Mouse (Mus musculus): ENCODE measurements at regions not wholly inside any gene's neighbourhood (a gene's known extent, or its start where the extent isn't known, plus 50 kb on each side); places are given as distances from the start of the nearest gene placed in this dataset.
A peak's percentile ranks its signal among the peaks of the same experiment; 100 is the strongest.

- no peak for DNase-seq (ENCODE audit: low spot score in 2 of 2)
These were observed 60.0 kb downstream of the Syf2 start for GRCm38 (mm10) chr4:134990651-134991050.

DNA sequence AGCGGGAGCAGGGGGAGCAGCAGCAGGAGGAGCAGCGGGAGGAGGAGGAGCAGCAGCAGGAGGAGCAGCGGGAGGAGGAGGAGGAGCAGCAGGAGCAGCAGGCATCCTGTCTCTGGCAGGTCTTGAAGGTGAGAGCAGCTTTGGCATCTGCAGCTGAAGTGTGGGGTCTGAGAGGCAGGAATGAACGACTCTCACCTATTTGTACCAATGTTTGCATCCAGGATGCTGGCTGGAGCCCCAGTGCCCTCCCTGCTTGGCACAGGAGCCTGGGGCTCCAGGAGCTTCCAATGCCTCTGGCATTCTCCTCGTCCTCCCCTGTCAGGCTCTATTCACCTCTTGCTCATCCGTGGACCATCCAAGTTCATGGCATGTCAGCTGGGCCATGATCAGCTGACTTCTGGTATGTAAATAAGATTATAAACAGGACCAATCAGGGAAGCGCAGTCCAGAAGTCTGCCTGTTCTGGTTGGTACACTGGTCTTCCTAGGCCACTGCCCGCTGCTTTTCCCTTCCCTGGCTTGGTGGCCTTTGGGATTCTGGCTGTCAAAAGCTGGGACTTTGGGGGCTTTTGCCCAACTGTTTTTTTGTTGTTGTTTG lies 62.9 kb downstream of the Syf2 start:
- DNase-seq (ENCODE audit: low spot score in 2 of 2): no peak

GRCm38 (mm10) chr4:134994205-134994604 lies 63.5 kb downstream of the Syf2 start:
- no peak for DNase-seq (ENCODE audit: low spot score in 2 of 2)

DNA sequence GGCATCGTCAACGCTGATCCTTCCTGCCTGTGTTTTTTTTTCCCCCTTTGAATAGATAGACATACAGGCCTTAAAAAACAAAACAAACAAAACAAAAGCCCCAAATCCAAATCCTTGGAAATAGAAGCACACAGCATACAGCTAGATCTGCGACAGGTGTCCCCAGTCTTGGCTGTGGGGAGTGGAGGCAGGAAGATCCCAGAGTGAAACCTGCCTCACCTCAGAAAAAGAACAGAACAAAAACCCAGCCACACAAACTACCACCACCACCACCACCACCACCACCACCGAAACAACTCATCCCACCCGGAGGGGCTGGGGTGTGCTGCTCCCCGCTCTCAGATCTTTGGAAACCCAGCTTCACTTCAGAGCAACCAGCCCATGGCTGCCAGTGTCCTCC lies 64.0 kb downstream of the Syf2 start:
- DNase-seq (ENCODE audit: low spot score in 2 of 2): no peak

- DNase-seq (ENCODE audit: low spot score in 2 of 2): no peak
These were observed 64.4 kb downstream of the Syf2 start for GRCm38 (mm10) chr4:134995052-134995451.

DNA sequence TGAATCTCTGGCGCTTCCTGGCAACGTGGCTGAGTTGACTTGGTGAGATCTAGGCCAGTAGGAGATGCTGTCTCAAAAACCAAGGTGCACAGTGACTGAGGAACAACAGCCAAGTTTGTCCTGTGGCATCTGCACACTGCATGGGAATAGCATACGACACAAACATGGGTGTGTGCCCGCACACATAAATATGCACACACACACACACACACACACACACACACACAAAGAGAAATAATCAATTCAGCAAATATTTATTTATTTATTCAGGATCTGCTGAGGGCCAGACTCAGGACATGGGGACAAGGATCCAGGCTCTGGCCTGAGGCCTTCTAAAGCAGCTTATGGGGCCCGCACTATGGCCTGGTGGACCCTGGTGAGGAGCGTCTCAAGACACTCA lies 65.4 kb downstream of the Syf2 start:
- DNase-seq (ENCODE audit: low spot score in 2 of 2): no peak

- DNase-seq (ENCODE audit: low spot score in 2 of 2): peak; percentile 23 to 25
These were observed 67.0 kb downstream of the Syf2 start for GRCm38 (mm10) chr4:134997461-134998434.

DNA sequence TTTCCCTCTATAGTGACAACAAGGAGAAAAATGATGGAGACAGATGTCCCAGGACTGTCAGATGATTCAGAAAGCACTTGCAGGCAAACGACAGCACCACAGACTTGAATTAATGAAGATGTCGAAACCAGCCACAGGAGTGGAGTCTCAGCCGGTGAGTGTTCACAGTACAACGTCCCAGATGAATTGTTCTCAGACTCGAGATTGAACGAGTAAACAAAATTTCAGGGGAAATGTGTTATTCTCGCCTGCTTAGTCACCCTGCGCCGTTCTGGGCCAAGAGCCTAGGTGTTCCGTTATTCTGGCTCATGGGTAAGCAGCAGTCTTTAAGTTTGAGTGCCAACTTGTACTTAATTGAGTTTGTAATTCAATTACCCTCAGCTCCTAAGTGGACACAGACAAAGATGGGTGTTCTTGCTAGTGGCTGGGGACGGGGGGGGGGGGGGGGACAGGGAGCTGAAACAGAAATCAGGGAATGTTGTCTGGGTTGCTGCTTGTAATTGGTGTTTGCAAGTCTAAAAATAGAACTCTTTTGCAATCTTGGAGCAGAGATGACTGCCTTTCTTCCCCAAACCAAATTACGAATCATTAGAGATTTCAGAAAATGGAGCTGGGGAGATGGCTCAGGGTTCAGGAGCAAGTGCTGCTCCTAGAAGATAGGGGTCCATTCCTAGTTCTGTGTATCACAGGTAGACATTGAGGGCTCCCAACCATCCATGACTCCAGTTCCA lies 68.4 kb downstream of the Syf2 start:
- DNase-seq (ENCODE audit: low spot score in 2 of 2): no peak

DNA sequence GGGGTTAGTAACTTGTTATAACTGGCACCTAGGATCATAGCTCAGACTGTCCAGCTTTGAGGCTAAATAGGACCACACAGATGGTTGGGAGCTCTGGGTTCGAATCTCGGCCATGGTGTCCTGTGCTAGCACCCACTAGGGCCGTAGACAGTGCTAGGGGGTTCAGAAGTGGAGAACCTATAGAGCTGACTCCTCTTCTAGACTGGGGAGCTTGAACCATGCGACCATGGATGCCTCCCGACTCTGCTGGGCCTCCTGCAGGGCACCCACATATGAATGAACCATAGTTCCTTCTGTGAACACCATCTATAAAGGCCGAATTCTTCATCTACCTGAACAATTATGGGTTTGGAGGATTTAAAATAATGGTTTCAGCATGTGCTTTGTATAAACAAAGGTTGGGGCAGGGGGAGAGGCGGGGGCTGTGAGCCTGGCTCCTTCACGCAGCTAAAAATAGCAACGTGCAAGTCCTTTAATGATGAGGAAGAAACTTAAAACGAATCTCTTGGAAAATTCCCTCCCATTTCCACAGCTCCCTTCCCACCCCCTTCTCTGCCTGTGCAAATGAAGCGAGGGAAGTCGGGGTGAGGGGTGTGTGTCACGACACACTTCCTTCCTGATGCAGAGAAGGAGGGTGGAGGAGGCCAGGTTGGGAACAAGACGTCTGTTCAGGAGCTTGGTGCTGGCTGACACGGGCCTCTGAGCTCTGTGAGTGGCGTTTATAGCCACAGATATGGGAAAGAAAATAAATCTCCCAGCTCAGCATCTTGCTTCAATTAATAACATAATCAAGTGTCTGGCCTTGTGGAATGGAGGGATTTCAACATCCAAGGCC lies 71.6 kb downstream of the Syf2 start:
- DNase-seq (ENCODE audit: low spot score in 2 of 2): no peak

DNA sequence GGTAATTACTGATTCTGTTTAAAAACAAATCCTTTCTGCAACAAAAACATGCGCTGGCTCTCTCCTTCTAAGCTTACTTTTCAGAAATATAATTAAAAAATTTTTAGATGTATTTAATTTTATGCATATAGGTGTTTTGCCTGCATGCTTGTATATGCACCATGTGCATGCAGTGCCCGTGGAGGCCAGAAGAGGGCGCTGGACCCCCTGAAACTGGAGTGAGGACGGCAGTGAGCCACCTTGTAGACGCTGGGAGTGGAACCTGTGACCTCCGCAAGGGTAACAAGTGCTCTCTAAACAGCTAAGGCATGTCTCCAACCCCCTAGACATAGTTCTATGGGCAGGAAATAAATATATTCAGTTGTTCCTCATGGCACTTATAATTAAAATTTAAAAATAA lies 80.7 kb downstream of the Syf2 start:
- DNase-seq (ENCODE audit: low spot score in 2 of 2): no peak

DNA sequence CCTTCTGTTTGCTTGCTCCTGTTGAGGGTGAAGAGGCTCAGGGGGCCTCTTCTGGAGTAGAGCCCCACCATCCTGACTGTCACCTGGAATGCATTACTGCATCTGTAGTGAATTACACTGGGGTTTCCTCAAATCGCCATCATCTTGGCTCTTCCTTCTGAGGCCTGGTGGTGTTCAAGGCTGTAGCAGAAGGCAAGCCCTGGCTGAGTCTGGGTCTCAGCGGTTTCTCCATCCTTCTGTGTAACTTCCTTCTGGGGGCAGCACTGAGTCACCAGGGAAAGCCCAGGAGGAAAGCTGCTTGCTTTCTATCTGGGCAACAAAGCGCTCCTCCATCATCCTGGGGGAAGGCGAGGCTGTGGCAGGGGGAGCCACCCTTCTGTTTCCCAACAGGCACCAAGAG lies 82.2 kb downstream of the Syf2 start:
- DNase-seq (ENCODE audit: low spot score in 2 of 2): no peak

- no peak for DNase-seq (ENCODE audit: low spot score in 2 of 2)
These were observed 83.2 kb downstream of the Syf2 start for GRCm38 (mm10) chr4:135013932-135014331.

DNA sequence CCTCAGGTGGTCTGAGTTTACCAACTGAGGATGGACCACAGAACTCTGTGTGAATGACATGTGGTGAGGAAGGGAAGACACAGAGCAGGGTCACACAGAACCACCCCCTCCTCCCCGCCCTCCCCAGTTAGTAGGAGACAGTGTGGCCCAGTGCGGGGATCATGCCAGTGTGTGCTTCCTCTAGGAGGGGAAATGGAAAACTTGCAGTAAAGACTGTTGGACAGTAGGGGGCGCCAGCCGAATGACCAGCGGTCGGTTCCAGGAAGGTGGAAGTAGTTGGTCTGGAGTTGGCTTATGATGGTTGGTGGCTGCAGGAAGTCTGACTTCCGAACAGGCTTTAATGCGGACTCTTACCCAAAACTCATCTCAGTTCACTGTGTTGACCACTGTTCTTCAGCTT lies 87.3 kb downstream of the Syf2 start:
- DNase-seq (ENCODE audit: low spot score in 2 of 2): peak; percentile 68 to 71

GRCm38 (mm10) chr4:135019120-135019519 lies 88.4 kb downstream of the Syf2 start:
- no peak for DNase-seq (ENCODE audit: low spot score in 2 of 2)

DNA sequence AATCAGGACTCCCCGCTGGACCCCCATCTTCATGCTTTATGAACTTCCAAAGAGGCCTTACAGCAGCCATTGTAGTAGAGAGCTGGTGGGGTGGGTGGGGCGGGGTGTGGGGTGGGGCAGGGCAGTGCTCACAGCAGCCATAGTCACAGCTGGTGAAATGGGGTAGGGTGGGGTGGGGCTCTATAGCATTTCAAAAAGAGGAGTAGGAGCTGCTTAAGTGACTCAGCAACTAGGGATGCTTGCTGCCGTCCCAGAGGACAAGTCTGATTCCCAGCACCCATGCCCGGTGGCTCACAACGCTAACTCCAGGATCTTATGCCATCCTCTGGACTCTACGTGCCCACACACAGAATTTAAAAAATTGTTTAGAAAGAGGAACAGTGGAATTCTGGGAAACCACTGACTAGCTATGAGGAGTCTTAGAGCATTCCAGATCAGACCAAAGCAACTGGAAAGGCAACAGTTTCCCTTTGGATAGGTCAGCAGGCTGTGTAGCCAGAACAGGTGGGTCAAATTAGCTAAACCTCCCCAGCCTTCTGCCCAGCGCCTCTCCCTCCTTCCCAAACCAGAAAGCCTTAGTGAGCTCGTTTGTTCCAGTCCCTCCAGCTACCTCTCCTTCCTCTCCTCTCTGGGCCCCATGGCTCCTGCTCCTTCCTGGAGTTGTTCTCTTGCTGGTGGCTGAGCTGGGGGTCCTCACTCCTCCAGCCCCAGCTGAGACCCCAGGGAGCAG lies 89.7 kb downstream of the Syf2 start:
- no peak for DNase-seq (ENCODE audit: low spot score in 2 of 2)

GRCm38 (mm10) chr4:135023200-135023599 lies 92.5 kb downstream of the Syf2 start:
- DNase-seq (ENCODE audit: low spot score in 2 of 2): no peak

DNA sequence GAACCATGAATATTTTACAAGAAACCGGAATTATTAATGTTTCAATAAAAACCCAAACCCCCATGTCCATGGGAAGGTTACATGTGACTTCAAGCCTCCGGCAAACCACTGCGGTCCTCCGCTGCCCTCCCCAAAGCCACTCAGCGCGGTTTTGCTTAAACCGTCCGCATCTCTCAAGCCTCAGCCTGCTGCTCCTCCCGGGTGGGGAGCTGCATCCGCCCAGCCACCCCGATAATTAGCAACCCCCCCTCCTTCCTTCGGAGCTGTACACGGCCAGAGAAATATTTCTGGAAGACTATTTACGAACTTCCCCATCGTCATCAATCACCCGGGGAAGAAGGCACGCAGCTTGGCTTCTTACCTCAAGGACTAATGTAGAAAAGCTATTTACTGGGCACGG lies 94.7 kb upstream of the Runx3 start:
- DNase-seq (ENCODE audit: low spot score in 2 of 2): no peak

DNA sequence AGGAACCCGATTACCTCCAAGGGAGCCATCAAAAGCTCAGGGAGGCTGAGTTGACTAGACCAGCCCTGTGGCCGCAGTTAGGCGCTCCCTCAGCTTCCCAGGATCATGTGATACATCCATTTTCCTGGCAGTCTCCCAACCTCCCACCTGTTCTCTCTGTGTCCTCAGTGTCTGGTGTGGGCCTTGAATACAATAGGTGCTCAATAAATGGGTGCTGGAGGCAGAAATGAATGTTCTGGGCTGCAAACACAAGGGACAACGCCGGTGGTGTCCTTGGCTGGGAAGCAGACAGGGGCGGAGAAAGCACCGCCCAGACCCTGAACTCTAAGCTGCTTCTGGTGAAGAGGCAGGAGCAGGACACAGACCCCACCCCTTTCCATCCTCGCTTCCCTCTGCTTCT lies 93.3 kb upstream of the Runx3 start:
- no peak for DNase-seq (ENCODE audit: low spot score in 2 of 2)

GRCm38 (mm10) chr4:135029723-135030122 lies 90.7 kb upstream of the Runx3 start:
- DNase-seq (ENCODE audit: low spot score in 2 of 2): no peak

DNA sequence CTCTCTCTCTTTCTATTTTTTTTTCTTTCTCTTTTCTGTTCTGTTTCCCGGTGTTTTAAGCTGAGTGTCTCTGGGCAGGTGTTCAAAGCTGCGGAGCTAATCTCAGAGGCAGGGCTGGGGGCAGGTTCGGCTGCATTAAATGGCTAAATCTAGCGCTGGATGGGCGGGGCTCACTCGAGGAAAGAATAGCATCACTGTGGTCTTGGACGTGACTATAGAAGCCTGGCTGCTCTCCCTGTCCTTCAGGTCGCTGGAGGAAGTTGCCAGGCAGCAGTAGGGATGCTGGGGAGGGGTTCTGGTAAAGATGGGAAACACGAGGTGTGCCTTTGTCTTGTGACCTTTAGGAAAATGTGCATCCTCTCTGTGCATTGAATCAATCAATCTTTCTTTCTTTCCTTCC lies 88.0 kb upstream of the Runx3 start:
- no peak for DNase-seq (ENCODE audit: low spot score in 2 of 2)
